Mouse (Mus musculus) CH12.LX (cell line): Measurements from ENCODE around the gene Ccdc38. TPM values are rescaled to one million over a fixed set of nuclear protein-coding genes. Genes with fewer than 3 reads are reported as not detected.

Source experiments
- DNase-seq: peaks from one replicate; pipeline ENCODE4 v3.0.0-alpha.2; 2013; ENCODE audit errors: extremely low read depth
- H3K27ac ChIP-seq: 2 replicates; pipeline ENCODE4 v1.5.1; 2012; ENCODE audit warnings: low read depth, mild to moderate bottlenecking, control low read depth, moderate library complexity; ENCODE audit not compliant: insufficient read depth
- H3K27me3 ChIP-seq: replicated peaks from 2 replicates; pipeline ENCODE3; 2012; ENCODE audit warnings: inconsistent platforms
- H3K36me3 ChIP-seq, 2 experiments: replicated peaks in 1 of 2; 2 replicates each; pipeline versions ENCODE3 to v1.6.1; 2012; ENCODE audit warnings: inconsistent platforms in 1 of 2, low read length in 1 of 2, mild to moderate bottlenecking in 1 of 2, mixed read lengths in 1 of 2, moderate library complexity in 1 of 2; ENCODE audit not compliant: control insufficient read depth in 1 of 2, insufficient read depth in 1 of 2
- H3K4me1 ChIP-seq, 2 experiments: 2 replicates each; pipeline ENCODE4 v1.6.1; 2012; ENCODE audit warnings: inconsistent platforms in 1 of 2, moderate library complexity in 1 of 2; ENCODE audit not compliant: insufficient read depth in 2 of 2, control insufficient read depth in 1 of 2
- H3K4me2 ChIP-seq: 2 replicates; pipeline ENCODE4 v1.6.1; 2012; ENCODE audit warnings: low read depth, mild to moderate bottlenecking, control low read depth; ENCODE audit not compliant: poor library complexity, insufficient read depth, severe bottlenecking
- H3K4me3 ChIP-seq, 3 experiments: fragments of 150-350 bp in 1 of 3; sonication (generic) in 1 of 3; replicated peaks in 1 of 3; 2 replicates each; pipeline versions ENCODE3 to v1.5.1; 2011 to 2012; ENCODE audit warnings: low read depth in 2 of 3, low read length in 2 of 3, mild to moderate bottlenecking in 2 of 3, moderate library complexity in 2 of 3, control low read depth in 1 of 3, improper control_type of control experiment in 1 of 3, inconsistent platforms in 1 of 3, mixed read lengths in 1 of 3; ENCODE audit not compliant: poor library complexity in 1 of 3
- H3K79me2 ChIP-seq: replicated peaks from 2 replicates; pipeline ENCODE4 v1.6.1; 2012; ENCODE audit warnings: mild to moderate bottlenecking, moderate library complexity; ENCODE audit not compliant: control insufficient read depth, poor library complexity, insufficient read depth, severe bottlenecking; ENCODE audit errors: extremely low read depth
- H3K9ac ChIP-seq: 2 replicates; pipeline ENCODE4 v1.6.1; 2012; ENCODE audit warnings: low read depth, mild to moderate bottlenecking, control low read depth, moderate library complexity; ENCODE audit not compliant: insufficient read depth
- H3K9me3 ChIP-seq: replicated peaks from 2 replicates; pipeline ENCODE3; 2012; ENCODE audit warnings: low read length, inconsistent platforms, mixed read lengths
- CHD1 ChIP-seq: IDR thresholded peaks from 2 replicates; pipeline ENCODE4 v1.6.1; 2012; ENCODE audit warnings: low read depth, low read length, improper control_type of control experiment, inconsistent platforms
- CHD2 ChIP-seq: IDR thresholded peaks from 2 replicates; pipeline ENCODE4 v1.6.1; 2011; ENCODE audit warnings: low read length, improper control_type of control experiment
- E2F4 ChIP-seq: IDR thresholded peaks from 2 replicates; pipeline ENCODE4 v1.6.1; 2011; ENCODE audit warnings: low read depth, low read length, improper control_type of control experiment; ENCODE audit not compliant: insufficient replicate concordance
- ELF1 ChIP-seq: IDR thresholded peaks from 2 replicates; pipeline ENCODE4 v1.6.1; 2014; ENCODE audit warnings: low read depth, mild to moderate bottlenecking, inconsistent platforms, low read length, improper control_type of control experiment
- ETS1 ChIP-seq: conservative IDR thresholded peaks from 2 replicates; pipeline ENCODE4 v1.6.1; 2012; ENCODE audit warnings: low read depth, mild to moderate bottlenecking, inconsistent platforms, low read length, improper control_type of control experiment, moderate library complexity
- GABPA ChIP-seq: IDR thresholded peaks from 2 replicates; pipeline ENCODE4 v1.6.1; 2012; ENCODE audit warnings: low read depth, low read length, improper control_type of control experiment, inconsistent platforms; ENCODE audit not compliant: insufficient replicate concordance
- IRF4 ChIP-seq: IDR thresholded peaks from 2 replicates; pipeline ENCODE4 v1.6.1; 2014; ENCODE audit warnings: low read depth, mild to moderate bottlenecking, inconsistent platforms, low read length, improper control_type of control experiment
- JUND ChIP-seq: conservative IDR thresholded peaks from 2 replicates; pipeline ENCODE4 v1.6.1; 2011; ENCODE audit warnings: low read depth, low read length, improper control_type of control experiment
- MAFK ChIP-seq: IDR thresholded peaks from 2 replicates; pipeline ENCODE4 v1.6.1; 2011; ENCODE audit warnings: low read length, improper control_type of control experiment; ENCODE audit not compliant: insufficient replicate concordance
- MAZ ChIP-seq: IDR thresholded peaks from 2 replicates; pipeline ENCODE4 v1.6.1; 2012; ENCODE audit warnings: low read depth, mild to moderate bottlenecking, inconsistent platforms, low read length, improper control_type of control experiment, moderate library complexity
- MEF2A ChIP-seq: IDR thresholded peaks from 2 replicates; pipeline ENCODE4 v1.6.1; 2014; ENCODE audit warnings: low read depth, mild to moderate bottlenecking, inconsistent platforms, low read length, improper control_type of control experiment, borderline replicate concordance
- MXI1 ChIP-seq: IDR thresholded peaks from 2 replicates; pipeline ENCODE4 v1.6.1; 2011; ENCODE audit warnings: mild to moderate bottlenecking, low read depth, low read length, improper control_type of control experiment
- MYC ChIP-seq: IDR thresholded peaks from 2 replicates; pipeline ENCODE4 v1.6.1; 2011; ENCODE audit warnings: low read depth, mild to moderate bottlenecking, improper control_type of control experiment, low read length
- NELFE ChIP-seq: IDR thresholded peaks from 2 replicates; pipeline ENCODE4 v1.6.1; 2011; ENCODE audit warnings: low read depth, low read length, improper control_type of control experiment
- NRF1 ChIP-seq: IDR thresholded peaks from 2 replicates; pipeline ENCODE4 v1.6.1; 2014; ENCODE audit warnings: low read depth, mild to moderate bottlenecking, inconsistent platforms, low read length, improper control_type of control experiment, moderate library complexity
- POLR2A ChIP-seq: IDR thresholded peaks from 2 replicates; pipeline ENCODE4 v1.6.1; 2011; ENCODE audit warnings: low read depth, mild to moderate bottlenecking, improper control_type of control experiment, low read length
- POLR2AphosphoS2 ChIP-seq: IDR thresholded peaks from 2 replicates; pipeline ENCODE4 v1.6.1; 2011; ENCODE audit warnings: low read depth, low read length, improper control_type of control experiment
- RAD21 ChIP-seq: IDR thresholded peaks from 2 replicates; pipeline ENCODE4 v1.6.1; 2011; ENCODE audit warnings: low read depth, mild to moderate bottlenecking, low read length, improper control_type of control experiment, moderate library complexity
- SIN3A ChIP-seq: IDR thresholded peaks from 2 replicates; pipeline ENCODE4 v1.6.1; 2012; ENCODE audit warnings: low read length, improper control_type of control experiment, inconsistent platforms
- SMC3 ChIP-seq: IDR thresholded peaks from 2 replicates; pipeline ENCODE4 v1.6.1; 2011; ENCODE audit warnings: low read depth, low read length, improper control_type of control experiment
- TCF12 ChIP-seq: IDR thresholded peaks from 2 replicates; pipeline ENCODE4 v1.6.1; 2014; ENCODE audit warnings: low read depth, mild to moderate bottlenecking, inconsistent platforms, low read length, improper control_type of control experiment
- USF1 ChIP-seq: IDR thresholded peaks from 2 replicates; pipeline ENCODE4 v1.6.1; 2014; ENCODE audit warnings: low read depth, mild to moderate bottlenecking, inconsistent platforms, low read length, improper control_type of control experiment
- USF2 ChIP-seq: conservative IDR thresholded peaks from 2 replicates; pipeline ENCODE4 v1.6.1; 2011; ENCODE audit warnings: low read depth, low read length, improper control_type of control experiment
- ZC3H11A ChIP-seq: IDR thresholded peaks from 2 replicates; pipeline ENCODE4 v1.6.1; 2012; ENCODE audit warnings: low read depth, mild to moderate bottlenecking, inconsistent platforms, low read length, improper control_type of control experiment
- ZMIZ1 ChIP-seq: IDR thresholded peaks from 2 replicates; pipeline ENCODE4 v1.6.1; 2012; ENCODE audit warnings: low read depth, mild to moderate bottlenecking, inconsistent platforms, low read length, improper control_type of control experiment
- ZNF384 ChIP-seq: IDR thresholded peaks from 2 replicates; pipeline ENCODE4 v1.6.1; 2012; ENCODE audit warnings: low read depth, low read length, improper control_type of control experiment, inconsistent platforms
- dilution Hi-C: fragments of 300-500 bp; cut with MboI; formaldehyde crosslinking; loops from 2 replicates; pipeline ENCODE4 v1.14.3; 2020; ENCODE audit warnings: low sequenced_read_pairs; ENCODE audit not compliant: extremely low pct_unique_long_range_greater_than_20kb, extremely low pct_ligation_motif_present
- in situ Hi-C: fragments of 300-500 bp; cut with MboI; formaldehyde crosslinking; loops from 3 replicates; pipeline ENCODE4 v1.14.3; 2019; ENCODE audit warnings: low sequenced_read_pairs, low pct_ligation_motif_present, low pct_unique_long_range_greater_than_20kb, mixed read lengths
- polyA plus RNA-seq: library from polyadenylated mRNA; unstranded; fragments of >175 nt; gene quantifications from 2 replicates; pipeline ENCODE4 v1.2.1, GENCODE M21; 2012; ENCODE audit warnings: low read depth; ENCODE audit not compliant: insufficient read length
- total RNA-seq, 2 experiments: library from RNA; depleted of rRNA; stranded (reverse); fragments of 300-350 nt in 1 of 2; fragments of >200 nt in 1 of 2; gene quantifications; 2 replicates each; pipeline ENCODE4 v1.2.3; 2012 to 2014

Gene Ccdc38
- total and polyA plus RNA-seq, 3 experiments: 9.2 to 47.3 (median 17.9) TPM

GRCm38 (mm10) chr10:93518620-93519019, 21.8 kb upstream of the Ccdc38 start:
- H3K27me3 ChIP-seq: no peaks in the 10 kb centered on the region
- H3K79me2 ChIP-seq: no peaks in the 10 kb centered on the region
- no peaks in the 10 kb centered on the region for H3K9me3 ChIP-seq
- no peak for TF ChIP-seq MAZ
- no peak for TF ChIP-seq USF1
- TF ChIP-seq ETS1: no peak
- TF ChIP-seq USF2: no peak
- TF ChIP-seq ZMIZ1: no peak
- no peak for TF ChIP-seq JUND
- TF ChIP-seq ZC3H11A: no peak
- TF ChIP-seq SMC3: no peak
- TF ChIP-seq NRF1: no peak
- TF ChIP-seq ELF1: no peak
- TF ChIP-seq IRF4: no peak
- TF ChIP-seq RAD21: no peak
- TF ChIP-seq, all 38 proteins: peak for 0
- no peak overlapping the region for H3K4me2 ChIP-seq
- no peaks in the 10 kb centered on the region for H3K36me3 ChIP-seq
- in situ Hi-C loops: no loop called here
- DNase-seq: no peak
- H3K4me3 ChIP-seq: no peak overlapping the region
- dilution Hi-C loops: no loop called here
- H3K9ac ChIP-seq: no peak overlapping the region
- H3K4me1 ChIP-seq: peaks cover 4 to 20% of the 10 kb centered on the region in 2 experiments; a peak in 3 of 4 replicates
- no peak overlapping the region for H3K27ac ChIP-seq

GRCm38 (mm10) chr10:93519159-93519558, 21.3 kb upstream of the Ccdc38 start:
- dilution Hi-C loops: no loop called here

GRCm38 (mm10) chr10:93519756-93520155, 20.7 kb upstream of the Ccdc38 start:
- no peaks in the 10 kb centered on the region for H3K27me3 ChIP-seq
- no peak overlapping the region for H3K27ac ChIP-seq
- H3K9ac ChIP-seq: no peak overlapping the region
- H3K79me2 ChIP-seq: no peaks in the 10 kb centered on the region
- no peak for DNase-seq
- in situ Hi-C loops (no loop called here), dilution Hi-C loops (no loop called here)
- H3K36me3 ChIP-seq: no peaks in the 10 kb centered on the region
- H3K9me3 ChIP-seq: no peaks in the 10 kb centered on the region
- no peak overlapping the region for H3K4me3 ChIP-seq
- H3K4me1 ChIP-seq: peaks cover 4 to 20% of the 10 kb centered on the region in 2 experiments; a peak in 3 of 4 replicates
- TF ChIP-seq POLR2A (no peak), ZNF384 (no peak), ZMIZ1 (no peak), ETS1 (no peak), POLR2AphosphoS2 (no peak), GABPA (no peak), USF1 (no peak), MYC (no peak), NELFE (no peak), SIN3A (no peak), CHD1 (no peak), MEF2A (no peak), JUND (no peak), MAFK (no peak), TCF12 (no peak), MXI1 (no peak), E2F4 (no peak)
- TF ChIP-seq, all 38 proteins: peak for 0
- no peak overlapping the region for H3K4me2 ChIP-seq

More at GRCm38 (mm10) chr10:93519159-93519558, 21.3 kb upstream of the Ccdc38 start:
- H3K9me3 ChIP-seq: no peaks in the 10 kb centered on the region
- H3K4me3 ChIP-seq: no peak overlapping the region
- no peak for TF ChIP-seq ZNF384
- peak; percentile 39; the same call in 1 of the 2 replicates for TF ChIP-seq CHD2
- TF ChIP-seq, all 38 proteins: peak for 1
- DNase-seq: no peak
- Histone ChIP-seq H3K36me3 (no peaks in the 10 kb centered on the region), H3K27ac (no peak overlapping the region), H3K27me3 (no peaks in the 10 kb centered on the region), H3K4me2 (no peak overlapping the region), H3K4me1 (peaks cover 4 to 20% of the 10 kb centered on the region in 2 experiments; a peak in 3 of 4 replicates), H3K79me2 (no peaks in the 10 kb centered on the region), H3K9ac (no peak overlapping the region)
- in situ Hi-C loops: no loop called here
